Mouse (Mus musculus): Measurements from ENCODE around the gene Sec63. TPM values are rescaled to one million over a fixed set of nuclear protein-coding genes. Genes with fewer than 3 reads are reported as not detected.
A peak's percentile ranks its signal among the peaks of the same experiment; 100 is the strongest.

Gene Sec63
- polyA plus RNA-seq, 1 experiment from 2014 or later = 13.5 TPM

GRCm38 (mm10) chr10:42863621-42864391 lies 102.5 kb downstream of the Sec63 start:
- Histone ChIP-seq H3K4me1 (replicated peaks) (peaks cover 17% of the 10 kb centered on the region; the same call in 1 of the 2 replicates), H3K4me2 (peak overlapping the region; percentile 67), H3K27ac (peak overlapping the region; percentile 25; the same call in 1 of the 2 replicates), H3K4me3 (peak overlapping the region; percentile 47), H3K36me3 (no peaks in the 10 kb centered on the region), H3K9ac (peak overlapping the region; percentile 17; the same call in 1 of the 2 replicates), H3K27me3 (no peaks in the 10 kb centered on the region), H3K9me3 (replicated peaks) (no peaks in the 10 kb centered on the region)
- 0 out of 2 replicates have a peak, but pooled peaks have one; percentile 38 for ATAC-seq (replicated peaks; ENCODE audit: insufficient number of reproducible peaks, insufficient read depth, low FRiP score, low read depth)
- 33% methylated on average over 31 of the region's 31 CpGs for WGBS

DNA sequence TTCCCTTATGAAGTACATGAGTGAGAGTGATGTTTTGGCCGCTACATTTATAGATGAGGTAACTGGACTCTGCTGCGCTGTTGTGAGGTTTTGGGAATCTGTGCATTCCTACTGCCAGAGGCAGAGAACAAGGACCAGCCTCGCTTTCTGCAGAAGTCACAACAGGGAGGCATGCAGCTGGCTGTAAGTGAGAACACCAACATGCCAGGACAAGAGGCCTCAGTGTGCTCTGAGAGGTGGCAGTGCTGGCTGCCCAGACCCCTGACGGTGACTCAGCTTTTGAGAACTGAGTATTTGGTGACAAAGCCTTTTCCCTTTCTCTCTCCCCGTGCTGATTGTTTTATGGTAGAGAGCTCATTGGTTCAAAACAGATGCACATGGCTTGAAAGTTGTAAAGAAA lies 103.4 kb downstream of the Sec63 start:
- H3K4me2 ChIP-seq = peak overlapping the region; percentile 67
- no peak for ATAC-seq (replicated peaks; ENCODE audit: insufficient number of reproducible peaks, insufficient read depth, low FRiP score, low read depth)
- 33% methylated on average over 5 of the region's 5 CpGs for WGBS
- no peaks in the 10 kb centered on the region for H3K27me3 ChIP-seq
- H3K9ac ChIP-seq = no peak overlapping the region
- peak overlapping the region; percentile 25; the same call in 1 of the 2 replicates for H3K27ac ChIP-seq
- H3K4me1 ChIP-seq (replicated peaks) = peaks cover 17% of the 10 kb centered on the region; the same call in 1 of the 2 replicates
- no peaks in the 10 kb centered on the region for H3K36me3 ChIP-seq
- no peaks in the 10 kb centered on the region for H3K9me3 ChIP-seq (replicated peaks)
- no peak overlapping the region for H3K4me3 ChIP-seq

DNA sequence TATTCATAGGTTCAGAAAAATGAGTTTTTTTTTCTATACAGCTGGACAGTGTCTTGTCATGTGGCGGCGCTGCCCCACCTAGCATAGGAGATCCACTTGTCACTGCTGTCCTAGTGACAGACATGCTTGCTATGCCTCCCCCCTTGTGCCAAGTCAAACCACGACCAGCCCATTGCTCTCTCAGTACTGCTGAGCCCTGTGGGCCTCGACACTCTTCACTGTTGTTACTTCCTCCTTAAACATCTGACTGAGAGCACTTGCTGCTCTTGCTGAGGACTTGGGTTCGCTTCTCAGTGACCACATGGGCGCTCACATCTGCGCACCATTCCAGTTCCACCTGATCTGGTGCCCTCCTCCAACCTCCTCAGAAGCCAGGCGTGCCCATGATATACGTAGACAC lies 107.1 kb downstream of the Sec63 start:
- Histone ChIP-seq H3K4me3 (no peak overlapping the region), H3K9me3 (replicated peaks) (no peaks in the 10 kb centered on the region), H3K4me1 (replicated peaks) (peaks cover 11% of the 10 kb centered on the region; the same call in 1 of the 2 replicates), H3K27ac (no peak overlapping the region), H3K9ac (no peak overlapping the region), H3K4me2 (no peak overlapping the region), H3K36me3 (no peaks in the 10 kb centered on the region), H3K27me3 (no peaks in the 10 kb centered on the region)
- WGBS = 85% methylated on average over 9 of the region's 9 CpGs
- no peak for ATAC-seq (replicated peaks; ENCODE audit: insufficient number of reproducible peaks, insufficient read depth, low FRiP score, low read depth)

DNA sequence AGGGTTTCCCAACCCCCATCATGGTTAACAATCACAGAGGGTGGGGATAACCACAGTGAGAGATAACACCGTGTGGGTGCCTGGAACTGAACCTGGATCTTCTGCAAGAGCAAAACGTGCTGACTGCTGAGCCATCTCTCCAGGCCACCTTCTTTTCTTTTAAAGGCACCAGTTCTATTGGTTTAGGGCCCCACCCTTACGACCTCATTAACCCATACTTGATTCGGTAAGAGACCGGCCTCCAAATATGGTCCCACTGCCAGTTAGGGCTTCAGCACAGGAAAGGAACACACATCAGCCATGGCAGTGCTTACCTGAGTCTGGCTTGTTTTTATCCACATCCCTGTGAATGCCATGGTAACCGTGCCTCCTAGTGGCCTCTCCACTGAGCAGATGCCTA lies 108.2 kb downstream of the Sec63 start:
- no peak overlapping the region for H3K27ac ChIP-seq
- H3K36me3 ChIP-seq = no peaks in the 10 kb centered on the region
- H3K9ac ChIP-seq = no peak overlapping the region
- H3K4me3 ChIP-seq = no peak overlapping the region
- H3K9me3 ChIP-seq (replicated peaks) = no peaks in the 10 kb centered on the region
- no peak overlapping the region for H3K4me2 ChIP-seq
- no peak for ATAC-seq (replicated peaks; ENCODE audit: insufficient number of reproducible peaks, insufficient read depth, low FRiP score, low read depth)
- H3K27me3 ChIP-seq = no peaks in the 10 kb centered on the region
- H3K4me1 ChIP-seq (replicated peaks) = peaks cover 3% of the 10 kb centered on the region; the same call in 1 of the 2 replicates
- WGBS = 62% methylated on average over 6 of the region's 6 CpGs

DNA sequence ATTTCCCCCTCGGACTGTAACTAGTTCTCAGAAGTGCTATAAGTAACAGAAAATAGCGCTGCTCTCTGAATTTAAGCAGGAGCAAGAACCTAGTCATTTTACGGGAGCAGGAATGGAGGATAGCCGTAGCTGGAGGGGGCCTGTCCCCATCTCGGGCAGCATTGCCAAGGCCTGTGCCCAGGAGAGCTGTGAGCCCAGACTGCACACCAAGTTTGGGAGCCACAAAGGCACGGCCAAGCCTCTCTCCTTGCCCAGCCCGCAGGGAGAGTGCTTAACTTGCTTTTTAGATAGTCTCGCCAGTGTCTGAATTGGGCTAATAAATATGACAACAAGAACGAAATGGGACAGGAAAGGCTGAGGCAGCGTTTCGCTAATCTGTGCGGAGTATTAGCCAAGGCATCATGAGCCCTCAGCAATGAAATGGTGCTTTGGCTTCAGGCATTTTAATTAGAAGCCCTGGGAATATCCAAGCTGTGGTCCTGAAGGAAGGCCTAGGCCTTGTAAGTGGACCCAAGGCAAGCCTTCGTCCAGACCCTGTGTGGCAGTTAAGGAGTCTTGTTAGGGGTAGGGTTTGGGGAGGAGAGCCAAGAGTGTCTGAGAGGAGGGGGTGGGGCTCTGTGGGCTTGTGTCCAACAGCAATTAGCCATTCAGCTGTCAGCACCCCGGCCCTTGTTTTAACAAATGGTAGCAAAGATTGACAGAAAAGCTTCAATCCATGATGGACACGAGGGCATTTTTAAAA lies 111.1 kb downstream of the Sec63 start:
- 72% methylated on average over 15 of the region's 15 CpGs for WGBS
- Histone ChIP-seq H3K27ac (no peak overlapping the region), H3K4me1 (replicated peaks) (peaks cover 4% of the 10 kb centered on the region; the same call in 1 of the 2 replicates), H3K36me3 (no peaks in the 10 kb centered on the region), H3K9ac (no peak overlapping the region), H3K4me2 (no peak overlapping the region), H3K27me3 (no peaks in the 10 kb centered on the region), H3K4me3 (no peak overlapping the region), H3K9me3 (replicated peaks) (no peaks in the 10 kb centered on the region)
- no peak for ATAC-seq (replicated peaks; ENCODE audit: insufficient number of reproducible peaks, insufficient read depth, low FRiP score, low read depth)

GRCm38 (mm10) chr10:42873077-42873595 lies 111.8 kb downstream of the Sec63 start:
- no peaks in the 10 kb centered on the region for H3K36me3 ChIP-seq
- ATAC-seq (replicated peaks; ENCODE audit: insufficient number of reproducible peaks, insufficient read depth, low FRiP score, low read depth) = no peak
- H3K27me3 ChIP-seq = no peaks in the 10 kb centered on the region
- H3K27ac ChIP-seq = no peak overlapping the region
- no peak overlapping the region for H3K9ac ChIP-seq
- H3K9me3 ChIP-seq (replicated peaks) = no peaks in the 10 kb centered on the region
- no peak overlapping the region for H3K4me3 ChIP-seq
- peaks cover 4% of the 10 kb centered on the region; the same call in 1 of the 2 replicates for H3K4me1 ChIP-seq (replicated peaks)
- 74% methylated on average over 7 of the region's 7 CpGs for WGBS
- no peak overlapping the region for H3K4me2 ChIP-seq

DNA sequence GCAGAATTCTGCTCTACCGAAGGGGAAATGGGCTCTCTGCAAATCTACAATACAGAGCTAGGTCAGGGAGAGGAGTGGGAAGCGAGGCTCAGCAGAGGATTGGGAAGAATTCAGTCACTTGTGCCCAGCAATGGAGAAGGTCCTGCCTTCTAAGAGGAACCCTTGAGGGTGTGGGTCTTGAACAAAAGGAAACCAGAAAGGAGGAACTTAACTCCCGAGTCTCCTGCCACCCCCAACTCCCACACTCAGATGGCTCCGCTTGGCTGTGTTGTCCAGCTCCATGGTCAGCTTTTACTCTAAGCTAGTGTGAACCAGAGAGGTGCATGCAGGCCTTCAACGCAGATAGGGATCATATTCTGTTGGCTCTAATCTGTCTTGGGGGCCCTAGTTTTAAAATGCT lies 114.9 kb downstream of the Sec63 start:
- Histone ChIP-seq H3K9ac (no peak overlapping the region), H3K9me3 (replicated peaks) (no peaks in the 10 kb centered on the region), H3K4me1 (replicated peaks) (peaks cover 4% of the 10 kb centered on the region; the same call in 1 of the 2 replicates), H3K4me2 (no peak overlapping the region), H3K27ac (no peak overlapping the region), H3K4me3 (no peak overlapping the region), H3K36me3 (no peaks in the 10 kb centered on the region), H3K27me3 (no peaks in the 10 kb centered on the region)
- no peak for ATAC-seq (replicated peaks; ENCODE audit: insufficient number of reproducible peaks, insufficient read depth, low FRiP score, low read depth)
- 67% methylated on average over 5 of the region's 5 CpGs for WGBS

- 63% methylated on average over 5 of the region's 5 CpGs for WGBS
- Histone ChIP-seq H3K9ac (no peak overlapping the region), H3K27me3 (no peaks in the 10 kb centered on the region), H3K9me3 (replicated peaks) (no peaks in the 10 kb centered on the region), H3K4me2 (no peak overlapping the region), H3K4me3 (no peak overlapping the region), H3K36me3 (no peaks in the 10 kb centered on the region), H3K27ac (no peak overlapping the region), H3K4me1 (replicated peaks) (peaks cover 4% of the 10 kb centered on the region; the same call in 1 of the 2 replicates)
- no peak for ATAC-seq (replicated peaks; ENCODE audit: insufficient number of reproducible peaks, insufficient read depth, low FRiP score, low read depth)
Measured at GRCm38 (mm10) chr10:42879269-42879681, 118.0 kb downstream of the Sec63 start.

GRCm38 (mm10) chr10:42879682-42880081 lies 118.4 kb downstream of the Sec63 start:
- H3K27me3 ChIP-seq = no peaks in the 10 kb centered on the region
- ATAC-seq (replicated peaks; ENCODE audit: insufficient number of reproducible peaks, insufficient read depth, low FRiP score, low read depth) = no peak
- H3K4me2 ChIP-seq = no peak overlapping the region

More at GRCm38 (mm10) chr10:42879682-42880081, 118.4 kb downstream of the Sec63 start:
- WGBS = 51% methylated on average over 5 of the region's 5 CpGs
- no peaks in the 10 kb centered on the region for H3K36me3 ChIP-seq
- H3K4me1 ChIP-seq (replicated peaks) = peaks cover 4% of the 10 kb centered on the region; the same call in 1 of the 2 replicates
- H3K9me3 ChIP-seq (replicated peaks) = no peaks in the 10 kb centered on the region
- no peak overlapping the region for H3K9ac ChIP-seq
- no peak overlapping the region for H3K4me3 ChIP-seq
- no peak overlapping the region for H3K27ac ChIP-seq

All from heart, embryonic 15.5 days (tissue).